11 mouse cellular contexts compared by ENCODE assay signal in genomic region chr13:54750699-54751098, GRCm38 (mm10). TPM values are rescaled to one million over a fixed set of nuclear protein-coding genes. Genes with fewer than 3 reads are reported as not detected.
A peak's percentile ranks its signal among the peaks of the same experiment; 100 is the strongest.
DNase-seq lines count a peak whose midpoint lies in the region; ATAC-seq lines count a peak whose summit lies in the region.
"Had no signal": no experiment of that assay in that cellular context is flagged by ENCODE, and none has a peak within 500 bp of the region (broad histone marks: within the 10 kb centered on the region; RNA-seq: fewer than 3 reads in every experiment).

No protein-coding gene starts in this region.

- H3K4me2 ChIP-seq in kidney, embryonic 15.5 days, result no peak overlapping the region

- peaks cover 77% of the 10 kb centered on the region for H3K27me3 ChIP-seq in kidney, embryonic 15.5 days

- peaks cover 14% of the 10 kb centered on the region for H3K4me1 ChIP-seq in kidney, embryonic 15.5 days

- no peak for ATAC-seq in kidney, embryonic 15.5 days (replicated peaks; ENCODE audit: low FRiP score)
- ATAC-seq in activated CD4-positive, CD25-positive, alpha-beta regulatory T cell, adult 4 months, result no peak
- no peak for ATAC-seq in cerebellum, adult (ENCODE audit: insufficient number of reproducible peaks, low FRiP score, low TSS enrichment)

- no peak overlapping the region for H3K9ac ChIP-seq in kidney, embryonic 15.5 days

- H3K9me3 ChIP-seq in kidney, embryonic 15.5 days (replicated peaks), result no peaks in the 10 kb centered on the region

- WGBS in kidney, embryonic 15.5 days, result 5% methylated on average over 8 of the region's 8 CpGs

- DNase-seq in adrenal gland, postnatal 36 days, result peak; percentile 31 to 37
- no peak for DNase-seq in adrenal gland, adult 18-20 months (ENCODE audit: low spot score in 2 of 2)
- peak; percentile 73 to 77 for DNase-seq in kidney, postnatal 4 days
- DNase-seq in R1 (ENCODE audit: low read depth, low spot score), result peak; percentile 56
- DNase-seq in mesoderm, embryonic 11.5 days (ENCODE audit: low read depth, low spot score), result peak; percentile 63
- DNase-seq: cerebellum, adult 18-20 months had no signal

- no peak overlapping the region for H3K4me3 ChIP-seq in kidney, embryonic 15.5 days (replicated peaks)

- no peak overlapping the region for H3K27ac ChIP-seq in kidney, embryonic 15.5 days

- no peaks in the 10 kb centered on the region for H3K36me3 ChIP-seq in kidney, embryonic 15.5 days

RNA-seq across cellular contexts. Expression of gene Gprin1, which starts 1.0 kb away (rescaled TPM):
- 1 to 10 TPM; 2.9 to 3.1 TPM for total RNA-seq in adrenal gland, postnatal 36 days (2021)
- 1 to 10 TPM; 2.5 to 3.2 TPM for total RNA-seq in adrenal gland, adult 18-20 months (2021)
- 0.14 and 0.27 TPM in 2 replicates for polyA plus RNA-seq in kidney, embryonic 15.5 days (2015; fragmentation: Nextera tagmentation; extraction: Ambion mirVana)
- not detected for polyA plus RNA-seq in activated CD4-positive, CD25-positive, alpha-beta regulatory T cell, adult 4 months (2017; shearing (Covaris generic))

RNA-seq across cellular contexts. Expression of gene Sncb, which starts 15.7 kb away (rescaled TPM):
- total RNA-seq in adrenal gland, postnatal 36 days (2021), result 1 to 10 TPM; 1.1 to 1.9 TPM
- 1 to 10 TPM; 1.8 to 3.3 TPM for total RNA-seq in adrenal gland, adult 18-20 months (2021)
- 0.15 and 0.29 TPM in 2 replicates for polyA plus RNA-seq in kidney, embryonic 15.5 days (2015; fragmentation: Nextera tagmentation; extraction: Ambion mirVana)
- under 1 TPM; 0.33 to 0.62 TPM for polyA plus RNA-seq in activated CD4-positive, CD25-positive, alpha-beta regulatory T cell, adult 4 months (2017; shearing (Covaris generic))

RNA-seq across cellular contexts. Expression of gene Eif4e1b, which starts 33.1 kb away (rescaled TPM):
- total RNA-seq in adrenal gland, postnatal 36 days (2021), result not detected
- total RNA-seq in adrenal gland, adult 18-20 months (2021), result not detected
- not detected in 2 replicates for polyA plus RNA-seq in kidney, embryonic 15.5 days (2015; fragmentation: Nextera tagmentation; extraction: Ambion mirVana)
- not detected for polyA plus RNA-seq in activated CD4-positive, CD25-positive, alpha-beta regulatory T cell, adult 4 months (2017; shearing (Covaris generic))
- total RNA-seq: left cerebral cortex, postnatal 14 days had no signal
- polyA plus RNA-seq: stomach, embryonic 14.5 days had no signal

RNA-seq across cellular contexts. Expression of gene Tspan17, which starts 38.5 kb away (rescaled TPM):
- 10 to 100 TPM; 24.0 to 33.4 TPM for total RNA-seq in adrenal gland, postnatal 36 days (2021)
- total RNA-seq in adrenal gland, adult 18-20 months (2021), result 10 to 100 TPM; 32.6 to 46.1 TPM
- 11.4 and 13.4 TPM in 2 replicates for polyA plus RNA-seq in kidney, embryonic 15.5 days (2015; fragmentation: Nextera tagmentation; extraction: Ambion mirVana)
- polyA plus RNA-seq in activated CD4-positive, CD25-positive, alpha-beta regulatory T cell, adult 4 months (2017; shearing (Covaris generic)), result 1 to 10 TPM; 1.5 to 2.2 TPM

RNA-seq across cellular contexts. Expression of gene Cdhr2, which starts 49.4 kb away (rescaled TPM):
- total RNA-seq in adrenal gland, postnatal 36 days (2021), result not detected
- under 1 TPM in 1 of 2 experiments, not detected in 1; 0.17 TPM for total RNA-seq in adrenal gland, adult 18-20 months (2021)
- polyA plus RNA-seq in kidney, embryonic 15.5 days (2015; fragmentation: Nextera tagmentation; extraction: Ambion mirVana), result 5.4 TPM in 2 replicates
- under 1 TPM in 1 of 2 experiments, not detected in 1; 0.08 TPM for polyA plus RNA-seq in activated CD4-positive, CD25-positive, alpha-beta regulatory T cell, adult 4 months (2017; shearing (Covaris generic))

Comparison
In these comparisons a context has a peak if more than half of its experiments do, and no peak if none do; other contexts are left out.
1. DNase-seq: peak in adrenal gland, postnatal 36 days (2 of 2), kidney, postnatal 4 days (2 of 2), R1 (single experiment) and mesoderm, embryonic 11.5 days (single experiment); none in adrenal gland, adult 18-20 months (0 of 2).